Mouse (Mus musculus) intestine, embryonic 14.5 days (tissue): ENCODE measurements around the gene Sirt2. TPM values are rescaled to one million over a fixed set of nuclear protein-coding genes. Genes with fewer than 3 reads are reported as not detected.
A peak's percentile ranks its signal among the peaks of the same experiment; 100 is the strongest.

Source experiments
- ATAC-seq: fragments of 200-750 bp; cut with Nextera tagmentation; replicated peaks from 2 replicates; pipeline ENCODE4 v1.8.0; 2017; ENCODE audit warnings: low read depth, moderate number of reproducible peaks, moderate TSS enrichment, moderate library complexity; ENCODE audit not compliant: low FRiP score, low TSS enrichment
- DNase-seq: peaks from one replicate; pipeline ENCODE4 v3.0.0-alpha.2; 2018; ENCODE audit warnings: low spot score
- H3K27ac ChIP-seq: fragments of 300-500 bp; sonication (generic); 2 replicates; pipeline ENCODE4 v1.5.1; 2014; ENCODE audit warnings: low read depth, mild to moderate bottlenecking, control low read depth
- H3K27me3 ChIP-seq: fragments of 300-500 bp; sonication (generic); replicated peaks from 2 replicates; pipeline ENCODE4 v1.6.1; 2014; ENCODE audit warnings: low read length, control low read depth; ENCODE audit not compliant: control insufficient read depth, insufficient read depth
- H3K36me3 ChIP-seq: fragments of 300-500 bp; sonication (generic); 2 replicates; pipeline ENCODE4 v1.6.1; 2014; ENCODE audit warnings: low read length, control low read depth; ENCODE audit not compliant: control insufficient read depth, insufficient read depth
- H3K4me1 ChIP-seq: fragments of 300-500 bp; sonication (generic); replicated peaks from 2 replicates; pipeline ENCODE4 v1.6.1; 2014; ENCODE audit warnings: low read length, control low read depth, mixed read lengths; ENCODE audit not compliant: control insufficient read depth, insufficient read depth
- H3K4me2 ChIP-seq: fragments of 300-500 bp; sonication (generic); 2 replicates; pipeline ENCODE4 v1.6.1; 2014; ENCODE audit warnings: low read length
- H3K4me3 ChIP-seq: fragments of 300-500 bp; sonication (generic); 2 replicates; pipeline ENCODE4 v1.5.1; 2014; ENCODE audit warnings: low read depth, low read length, control low read depth, mixed read lengths
- H3K9ac ChIP-seq: fragments of 300-500 bp; sonication (generic); 2 replicates; pipeline ENCODE4 v1.6.1; 2014; ENCODE audit warnings: mild to moderate bottlenecking, low read length
- H3K9me3 ChIP-seq: fragments of 300-500 bp; sonication (generic); 2 replicates; pipeline ENCODE4 v1.6.1; 2016; ENCODE audit warnings: low read length, control low read depth; ENCODE audit not compliant: control insufficient read depth
- WGBS: fragments of 180-500 bp; shearing (Covaris S2); extraction: QIAGEN DNeasy Blood & Tissue Kit; methylation state at CpG from one replicate; pipeline ENCODE4 v1.1.7; 2014; 5-methylcytosine and 5-hydroxymethylcytosine counted together
- polyA plus RNA-seq: library from polyadenylated mRNA; unstranded; fragments of >200 nt; fragmentation: Nextera tagmentation; extraction: Ambion mirVana; gene quantifications from 2 replicates; pipeline ENCODE4 v1.2.1, GENCODE M21; 2014

Gene Sirt2
- polyA plus RNA-seq, result 56.8 and 60.1 TPM in 2 replicates

DNA sequence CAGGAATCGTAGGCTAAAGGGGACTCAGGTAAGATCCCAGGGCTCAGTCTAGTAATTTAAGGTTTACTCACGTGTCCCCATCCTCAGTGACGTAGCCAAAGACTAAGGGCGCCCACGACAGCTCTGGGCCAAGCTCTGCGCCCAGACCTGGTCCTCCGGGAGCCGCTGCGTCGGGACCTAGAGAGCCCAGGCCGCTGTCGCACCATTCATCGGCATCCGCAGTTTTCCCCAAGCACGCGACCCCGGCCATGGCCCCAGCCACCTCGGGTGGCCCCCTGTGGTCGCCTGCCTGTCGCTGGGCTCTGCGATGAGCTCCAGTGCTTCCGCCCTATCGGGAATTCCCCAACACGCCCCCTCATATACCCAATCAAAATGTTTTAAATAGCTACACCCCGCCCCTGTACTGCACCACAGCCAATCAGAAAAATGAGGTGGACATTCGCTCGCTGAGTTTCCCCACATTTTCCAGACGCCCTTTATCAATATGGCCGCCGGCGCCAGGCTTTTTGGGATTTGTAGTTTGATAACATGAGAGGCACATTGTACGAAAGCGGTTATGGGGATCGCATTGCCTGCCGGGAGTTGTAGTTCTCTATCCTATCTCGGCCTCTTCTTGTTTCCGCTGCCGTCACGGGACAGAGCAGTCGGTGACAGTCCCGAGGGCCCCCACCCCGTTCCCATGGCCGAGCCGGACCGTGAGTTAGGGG is at the start of gene Sirt2:
Gene Sirt2 (plus strand): TSS at position 563 of the 707 bp plus-strand sequence.
- Histone ChIP-seq H3K36me3 (peaks cover 6% of the 10 kb centered on the region), H3K4me3 (peak within 1 kb of the TSS; percentile 78), H3K27ac (no peak within 1 kb of the TSS), H3K4me1 (peaks cover 11% of the 10 kb centered on the region), H3K9me3 (no peaks in the 10 kb centered on the region), H3K9ac (peak within 1 kb of the TSS; percentile 53), H3K27me3 (no peaks in the 10 kb centered on the region), H3K4me2 (peak within 1 kb of the TSS; percentile 79)
- DNase-seq (peak; percentile 96), ATAC-seq (peak; percentile 98)
- WGBS, result under 1% methylated on average over 45 of the region's 45 CpGs

DNA sequence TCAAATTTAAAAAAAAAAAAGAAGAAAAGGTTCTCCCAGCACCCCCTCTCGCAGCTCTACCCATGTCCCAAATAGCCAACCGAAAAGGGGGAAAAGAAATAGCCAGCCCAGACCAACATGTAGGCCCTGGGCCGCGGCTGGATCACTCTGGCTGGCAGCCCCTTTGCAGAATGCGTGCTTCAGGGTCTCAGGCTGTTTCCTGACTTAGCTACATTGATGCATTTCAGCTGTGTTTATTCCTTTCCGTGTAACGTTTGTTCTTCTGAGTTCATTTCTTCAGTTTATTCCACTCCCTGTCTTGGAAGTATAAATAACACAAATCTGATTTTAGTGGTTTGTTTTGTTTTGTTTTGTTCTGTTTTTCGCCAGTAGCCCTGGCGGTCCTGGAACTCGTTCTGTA is 48.8 kb upstream of the Sirt2 start:
- Histone ChIP-seq H3K9me3 (no peaks in the 10 kb centered on the region), H3K36me3 (no peaks in the 10 kb centered on the region), H3K9ac (no peak overlapping the region), H3K27me3 (no peaks in the 10 kb centered on the region), H3K4me1 (peaks cover 3% of the 10 kb centered on the region; the same call in 1 of the 2 replicates), H3K4me2 (no peak overlapping the region), H3K4me3 (no peak overlapping the region), H3K27ac (no peak overlapping the region)
- DNase-seq (no peak), ATAC-seq (no peak)
- WGBS, result 67% methylated on average over 10 of the region's 10 CpGs

DNA sequence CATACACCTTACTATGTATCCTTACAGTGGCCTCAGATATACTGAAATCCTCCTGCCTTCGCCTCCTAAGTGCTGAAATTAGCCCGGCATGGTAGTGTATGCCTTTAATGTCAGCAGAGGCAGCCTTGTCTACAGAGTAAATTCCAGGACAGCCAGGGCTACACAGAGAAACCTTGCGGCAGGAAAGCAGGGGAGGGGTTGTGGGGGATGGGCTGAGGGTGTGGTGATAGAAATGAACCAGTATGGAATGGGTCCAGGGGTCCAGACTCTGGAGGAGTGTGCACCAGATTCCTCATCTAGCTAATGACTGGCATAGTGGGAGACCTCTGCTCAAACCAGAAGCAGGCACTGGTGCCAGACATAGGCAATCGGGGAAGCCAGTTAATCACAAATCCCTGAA is 47.4 kb upstream of the Sirt2 start:
- H3K4me2 ChIP-seq, result no peak overlapping the region
- peaks cover 3% of the 10 kb centered on the region; the same call in 1 of the 2 replicates for H3K4me1 ChIP-seq
- no peak overlapping the region for H3K4me3 ChIP-seq
- no peak for DNase-seq
- H3K27ac ChIP-seq, result no peak overlapping the region
- no peak overlapping the region for H3K9ac ChIP-seq
- 40% methylated on average over 4 of the region's 4 CpGs for WGBS
- 0 out of 2 replicates have a peak, but pooled peaks cover under 1% of the 10 kb centered on the region for H3K9me3 ChIP-seq
- H3K36me3 ChIP-seq, result no peaks in the 10 kb centered on the region
- ATAC-seq, result no peak
- no peaks in the 10 kb centered on the region for H3K27me3 ChIP-seq

DNA sequence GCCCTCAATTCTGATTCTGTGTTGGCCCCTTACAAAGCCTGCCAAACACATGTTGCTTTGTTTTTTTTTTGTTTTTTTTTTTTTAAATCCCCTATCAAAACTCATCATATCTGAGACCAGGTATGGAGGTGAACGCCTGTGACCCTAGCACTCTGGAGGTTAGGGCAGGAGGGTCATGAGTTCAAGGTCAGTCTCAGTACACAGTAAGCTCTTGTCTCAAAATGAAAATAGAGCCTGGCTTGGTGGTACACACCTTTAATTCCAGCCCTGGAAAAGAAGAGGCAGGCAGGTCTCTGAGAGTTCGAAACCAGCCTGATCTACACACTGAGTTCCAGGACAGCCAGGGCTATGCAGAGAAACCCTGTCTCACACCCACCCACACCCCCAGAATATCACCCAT is 46.9 kb upstream of the Sirt2 start:
- H3K9ac ChIP-seq, result no peak overlapping the region
- H3K4me3 ChIP-seq, result no peak overlapping the region
- 79% methylated on average over 2 of the region's 2 CpGs for WGBS
- no peak overlapping the region for H3K4me2 ChIP-seq
- 0 out of 2 replicates have a peak, but pooled peaks cover 2% of the 10 kb centered on the region for H3K36me3 ChIP-seq
- ATAC-seq (no peak), DNase-seq (no peak)
- 0 out of 2 replicates have a peak, but pooled peaks cover 2% of the 10 kb centered on the region for H3K9me3 ChIP-seq
- H3K4me1 ChIP-seq, result peaks cover 3% of the 10 kb centered on the region; the same call in 1 of the 2 replicates
- H3K27ac ChIP-seq, result no peak overlapping the region
- no peaks in the 10 kb centered on the region for H3K27me3 ChIP-seq

DNA sequence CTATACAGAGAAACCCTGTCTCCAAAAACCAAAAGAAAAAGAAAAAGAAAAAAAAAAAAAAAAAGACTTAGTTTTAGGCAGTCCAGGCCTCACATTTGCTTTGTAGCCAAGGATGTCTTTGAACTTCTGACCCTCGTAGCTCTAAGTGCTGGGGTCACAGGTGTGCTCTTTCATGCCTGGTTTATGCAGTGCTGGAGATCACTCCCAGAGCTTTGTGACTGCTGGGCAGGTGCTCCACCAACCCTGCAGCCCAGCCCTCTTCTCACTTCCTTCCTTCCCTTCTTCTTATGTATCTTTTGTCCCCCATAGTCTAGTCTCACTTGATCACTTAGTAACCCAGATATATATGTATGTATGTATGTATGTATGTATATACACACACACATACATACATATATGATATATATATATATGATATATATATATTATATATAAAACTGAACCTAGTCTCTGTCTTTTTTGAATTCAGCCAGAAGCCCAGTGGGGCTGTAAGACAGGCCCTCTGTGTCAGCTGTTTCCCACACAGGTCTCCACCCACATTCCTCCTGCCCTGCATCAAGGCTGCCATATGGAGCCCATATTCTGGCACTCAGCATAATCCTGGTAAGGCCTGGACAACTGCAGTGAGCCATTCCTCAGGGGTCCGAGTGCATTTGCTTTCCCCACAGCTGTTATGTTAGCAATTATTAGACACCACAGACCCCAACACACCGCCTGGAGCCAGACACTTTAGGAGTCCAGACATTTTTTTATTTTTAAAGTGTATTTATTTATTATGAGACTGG is 45.6 kb upstream of the Sirt2 start:
- H3K4me2 ChIP-seq, result no peak overlapping the region
- no peak for ATAC-seq
- DNase-seq, result no peak
- H3K9ac ChIP-seq, result no peak overlapping the region
- 0 out of 2 replicates have a peak, but pooled peaks cover 2% of the 10 kb centered on the region for H3K9me3 ChIP-seq
- 0 out of 2 replicates have a peak, but pooled peaks cover 4% of the 10 kb centered on the region for H3K36me3 ChIP-seq
- WGBS, result 74% methylated on average over 3 of the region's 3 CpGs
- H3K4me3 ChIP-seq, result no peak overlapping the region
- peaks cover 3% of the 10 kb centered on the region; the same call in 1 of the 2 replicates for H3K4me1 ChIP-seq
- no peaks in the 10 kb centered on the region for H3K27me3 ChIP-seq
- H3K27ac ChIP-seq, result no peak overlapping the region

DNA sequence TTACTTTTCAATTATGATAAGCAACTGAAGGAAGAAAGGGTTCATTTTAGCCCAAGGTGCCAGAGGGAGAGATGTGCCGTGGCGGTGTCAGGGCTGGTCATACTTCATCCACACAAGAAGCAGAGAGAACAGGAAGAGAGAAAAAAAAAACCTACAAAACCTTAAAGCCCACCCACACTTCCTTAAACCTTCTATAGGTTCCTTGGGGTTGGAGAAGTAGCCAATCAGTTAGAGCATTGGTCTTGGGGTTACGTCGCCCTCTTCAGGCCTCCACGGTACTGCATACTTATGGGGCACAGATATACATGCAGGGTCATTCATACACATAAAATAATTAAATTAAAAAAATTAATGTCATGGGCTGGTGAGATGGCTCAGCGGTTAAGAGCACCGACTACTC is 44.5 kb upstream of the Sirt2 start:
- no peak overlapping the region for H3K27ac ChIP-seq
- 90% methylated on average over 7 of the region's 7 CpGs for WGBS

DNA sequence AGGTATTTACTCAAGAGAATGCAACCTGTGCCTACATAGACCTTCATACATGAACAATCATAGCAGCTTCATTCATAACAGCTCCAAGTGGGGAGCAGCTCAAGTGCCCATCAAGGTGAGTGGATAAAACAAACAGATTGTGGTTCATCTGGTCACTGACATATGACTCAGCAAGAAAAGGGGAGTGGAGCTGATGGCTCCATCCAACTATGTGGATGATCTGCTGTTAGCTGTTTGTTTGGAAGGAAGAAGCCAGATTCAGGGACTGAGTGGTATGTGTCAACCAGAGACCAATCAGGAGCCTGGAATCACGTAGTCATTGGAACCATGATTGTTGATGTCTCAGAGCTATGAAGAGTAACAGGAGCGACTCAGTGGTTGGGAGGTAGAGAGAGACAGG is 41.9 kb upstream of the Sirt2 start:
- Histone ChIP-seq H3K27me3 (no peaks in the 10 kb centered on the region), H3K9me3 (0 out of 2 replicates have a peak, but pooled peaks cover 2% of the 10 kb centered on the region), H3K36me3 (0 out of 2 replicates have a peak, but pooled peaks cover 7% of the 10 kb centered on the region), H3K4me3 (no peak overlapping the region), H3K4me1 (no peaks in the 10 kb centered on the region), H3K27ac (no peak overlapping the region), H3K4me2 (no peak overlapping the region), H3K9ac (no peak overlapping the region)
- 94% methylated on average over 2 of the region's 2 CpGs for WGBS
- no peak for DNase-seq
- no peak for ATAC-seq

More for the DNA sequence above, 44.5 kb upstream of the Sirt2 start:
- Histone ChIP-seq H3K9me3 (0 out of 2 replicates have a peak, but pooled peaks cover 2% of the 10 kb centered on the region), H3K4me1 (0 out of 2 replicates have a peak, but pooled peaks cover 3% of the 10 kb centered on the region), H3K4me2 (no peak overlapping the region), H3K4me3 (no peak overlapping the region), H3K36me3 (0 out of 2 replicates have a peak, but pooled peaks cover 7% of the 10 kb centered on the region), H3K9ac (no peak overlapping the region), H3K27me3 (no peaks in the 10 kb centered on the region)
- DNase-seq (no peak), ATAC-seq (no peak)

DNA sequence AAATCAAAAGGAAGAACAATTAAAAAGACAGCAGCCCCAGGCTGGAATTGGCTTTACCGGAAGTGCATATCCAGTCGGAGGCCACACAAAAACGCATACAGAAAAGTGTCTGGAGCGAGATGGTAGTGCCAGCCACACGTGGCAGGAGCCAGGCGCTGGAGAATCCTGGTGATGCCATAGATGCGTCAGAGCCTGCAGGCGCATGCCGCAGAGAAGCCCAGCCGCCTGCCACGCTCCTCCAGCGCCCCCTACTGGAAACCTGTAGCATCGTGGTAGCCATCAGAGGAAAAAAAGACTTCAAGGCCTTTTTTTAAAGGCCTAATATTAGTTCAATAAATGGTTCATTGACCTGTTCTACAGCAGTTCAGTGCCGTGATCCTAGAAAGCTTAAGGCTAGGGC is 39.9 kb upstream of the Sirt2 start:
- WGBS, result 9% methylated on average over 14 of the region's 14 CpGs
- Histone ChIP-seq H3K9ac (no peak overlapping the region), H3K4me2 (0 out of 2 replicates have a peak overlapping the region, but pooled peaks have one; percentile 1), H3K9me3 (0 out of 2 replicates have a peak, but pooled peaks cover 2% of the 10 kb centered on the region), H3K36me3 (0 out of 2 replicates have a peak, but pooled peaks cover 7% of the 10 kb centered on the region), H3K4me3 (no peak overlapping the region), H3K4me1 (no peaks in the 10 kb centered on the region), H3K27me3 (no peaks in the 10 kb centered on the region), H3K27ac (no peak overlapping the region)
- DNase-seq (peak; percentile 90), ATAC-seq (peak; percentile 49)
